Mouse (Mus musculus) forebrain, embryonic 10.5 days (tissue): ENCODE data around the gene Mxd3. TPM values are rescaled to one million over a fixed set of nuclear protein-coding genes. Genes with fewer than 3 reads are reported as not detected.

Experiments
- DNase-seq: peaks from one replicate; pipeline ENCODE4 v3.0.0-alpha.2; 2017; ENCODE audit warnings: low spot score; ENCODE audit errors: extremely low spot score
- H3K27ac ChIP-seq: fragments of 300-500 bp; sonication (generic); 2 replicates; pipeline ENCODE4 v1.5.1; 2016; ENCODE audit warnings: mild to moderate bottlenecking
- H3K27me3 ChIP-seq: fragments of 300-500 bp; sonication (generic); 2 replicates; pipeline ENCODE4 v1.6.1; 2016; ENCODE audit warnings: mild to moderate bottlenecking; ENCODE audit not compliant: poor library complexity, severe bottlenecking
- H3K36me3 ChIP-seq: fragments of 300-500 bp; sonication (generic); replicated peaks from 2 replicates; pipeline ENCODE4 v1.6.1; 2016; ENCODE audit warnings: mild to moderate bottlenecking, moderate library complexity
- H3K4me1 ChIP-seq: fragments of 300-500 bp; sonication (generic); 2 replicates; pipeline ENCODE4 v1.6.1; 2016
- H3K4me3 ChIP-seq: fragments of 300-500 bp; sonication (generic); 2 replicates; pipeline ENCODE4 v1.5.1; 2016; ENCODE audit warnings: mild to moderate bottlenecking, moderate library complexity
- H3K9me3 ChIP-seq: fragments of 300-500 bp; sonication (generic); 2 replicates; pipeline ENCODE4 v1.6.1; 2016; ENCODE audit warnings: mild to moderate bottlenecking, moderate library complexity
- WGBS: fragments of 180-500 bp; shearing (Covaris S2); methylation state at CpG from one replicate; pipeline ENCODE4 v1.1.7; 2016; 5-methylcytosine and 5-hydroxymethylcytosine counted together
- polyA plus RNA-seq: library from polyadenylated mRNA; unstranded; fragments of >200 nt; fragmentation: Nextera tagmentation; extraction: Ambion mirVana; gene quantifications from 2 replicates; pipeline ENCODE4 v1.2.1, GENCODE M21; 2016

Gene Mxd3
- 23.0 and 28.5 TPM in 2 replicates for polyA plus RNA-seq

GRCm38 (mm10) chr13:55329683-55330566, at the start of gene Mxd3:
Gene Mxd3, minus strand, starts transcription at chr13:55329823.
- WGBS, result under 1% methylated on average over 82 of the region's 82 CpGs
- peaks cover 17% of the 10 kb centered on the region for H3K27me3 ChIP-seq

GRCm38 (mm10) chr13:55378907-55379580, 49.4 kb upstream of the Mxd3 start:
- Histone ChIP-seq H3K9me3 (no peaks in the 10 kb centered on the region), H3K27ac (no peak overlapping the region), H3K4me1 (peaks cover 11% of the 10 kb centered on the region), H3K36me3 (no peaks in the 10 kb centered on the region), H3K4me3 (peak overlapping the region; percentile 35), H3K27me3 (peaks cover 88% of the 10 kb centered on the region)
- 5% methylated on average over 32 of the region's 32 CpGs for WGBS
- no peak for DNase-seq

More at GRCm38 (mm10) chr13:55329683-55330566, at the start of gene Mxd3:
- DNase-seq, result peak; percentile 92
- peaks cover 44% of the 10 kb centered on the region for H3K4me1 ChIP-seq
- H3K27ac ChIP-seq, result peak within 1 kb of the TSS; percentile 97
- H3K4me3 ChIP-seq, result peak within 1 kb of the TSS; percentile 78
- peaks cover 23% of the 10 kb centered on the region for H3K36me3 ChIP-seq
- H3K9me3 ChIP-seq, result no peaks in the 10 kb centered on the region

- WGBS, result 76% methylated on average over 2 of the region's 2 CpGs
- no peaks in the 10 kb centered on the region for H3K9me3 ChIP-seq
- H3K27me3 ChIP-seq, result peaks cover 77% of the 10 kb centered on the region
- peaks cover 11% of the 10 kb centered on the region for H3K4me1 ChIP-seq
- no peaks in the 10 kb centered on the region for H3K36me3 ChIP-seq
- H3K27ac ChIP-seq, result no peak overlapping the region
- no peak overlapping the region for H3K4me3 ChIP-seq
- DNase-seq, result no peak
These were observed 46.3 kb upstream of the Mxd3 start for GRCm38 (mm10) chr13:55375877-55376276.

GRCm38 (mm10) chr13:55374206-55374924, 44.7 kb upstream of the Mxd3 start:
- Histone ChIP-seq H3K27ac (no peak overlapping the region), H3K36me3 (no peaks in the 10 kb centered on the region), H3K4me1 (peaks cover 7% of the 10 kb centered on the region), H3K4me3 (no peak overlapping the region), H3K27me3 (peaks cover 62% of the 10 kb centered on the region), H3K9me3 (no peaks in the 10 kb centered on the region)
- WGBS, result 80% methylated on average over 6 of the region's 6 CpGs
- DNase-seq, result no peak

- DNase-seq, result no peak
These were observed 42.1 kb upstream of the Mxd3 start for GRCm38 (mm10) chr13:55371740-55372139.

GRCm38 (mm10) chr13:55371007-55371681, 41.5 kb upstream of the Mxd3 start:
- H3K4me1 ChIP-seq, result no peaks in the 10 kb centered on the region
- no peaks in the 10 kb centered on the region for H3K9me3 ChIP-seq
- H3K36me3 ChIP-seq, result no peaks in the 10 kb centered on the region
- H3K27me3 ChIP-seq, result peaks cover 34% of the 10 kb centered on the region
- H3K27ac ChIP-seq, result no peak overlapping the region
- no peak overlapping the region for H3K4me3 ChIP-seq
- WGBS, result 72% methylated on average over 8 of the region's 8 CpGs
- DNase-seq, result no peak

More at GRCm38 (mm10) chr13:55371740-55372139, 42.1 kb upstream of the Mxd3 start:
- Histone ChIP-seq H3K4me3 (no peak overlapping the region), H3K36me3 (no peaks in the 10 kb centered on the region), H3K4me1 (no peaks in the 10 kb centered on the region), H3K9me3 (no peaks in the 10 kb centered on the region), H3K27ac (no peak overlapping the region), H3K27me3 (peaks cover 38% of the 10 kb centered on the region)
- WGBS, result 67% methylated on average over 5 of the region's 5 CpGs

- DNase-seq, result no peak
- Histone ChIP-seq H3K4me1 (no peaks in the 10 kb centered on the region), H3K27me3 (peaks cover 25% of the 10 kb centered on the region), H3K36me3 (no peaks in the 10 kb centered on the region), H3K27ac (no peak overlapping the region), H3K4me3 (no peak overlapping the region), H3K9me3 (no peaks in the 10 kb centered on the region)
- 67% methylated on average over 3 of the region's 3 CpGs for WGBS
These were observed 40.6 kb upstream of the Mxd3 start for GRCm38 (mm10) chr13:55370234-55370633.

- H3K36me3 ChIP-seq, result no peaks in the 10 kb centered on the region
- H3K9me3 ChIP-seq, result no peaks in the 10 kb centered on the region
- H3K4me1 ChIP-seq, result no peaks in the 10 kb centered on the region
- no peak for DNase-seq
- H3K27me3 ChIP-seq, result peaks cover 21% of the 10 kb centered on the region
- no peak within 1 kb of the TSS for H3K4me3 ChIP-seq
- no peak within 1 kb of the TSS for H3K27ac ChIP-seq
- WGBS, result 70% methylated on average over 13 of the region's 13 CpGs
These were observed 40.0 kb upstream of the Mxd3 start, which contains the start of gene Rgs14 for GRCm38 (mm10) chr13:55369531-55370114. Gene Rgs14, plus strand, starts transcription at chr13:55369732.

- no peaks in the 10 kb centered on the region for H3K9me3 ChIP-seq
- peaks cover 9% of the 10 kb centered on the region for H3K27me3 ChIP-seq
- H3K27ac ChIP-seq, result no peak overlapping the region
- H3K4me3 ChIP-seq, result no peak overlapping the region
- 83% methylated on average over 7 of the region's 7 CpGs for WGBS
- no peaks in the 10 kb centered on the region for H3K4me1 ChIP-seq
- no peak for DNase-seq
- no peaks in the 10 kb centered on the region for H3K36me3 ChIP-seq
These were observed 38.8 kb upstream of the Mxd3 start for GRCm38 (mm10) chr13:55368401-55368800.

GRCm38 (mm10) chr13:55362453-55363060, 32.9 kb upstream of the Mxd3 start, which contains the start of gene Lman2:
Gene Lman2, minus strand, starts transcription at chr13:55362783.
- H3K4me3 ChIP-seq, result peak within 1 kb of the TSS; percentile 97
- peak; percentile 97 for DNase-seq
- no peaks in the 10 kb centered on the region for H3K27me3 ChIP-seq
- H3K9me3 ChIP-seq, result no peaks in the 10 kb centered on the region
- peaks cover 19% of the 10 kb centered on the region for H3K4me1 ChIP-seq
- peaks cover 37% of the 10 kb centered on the region for H3K36me3 ChIP-seq
- under 1% methylated on average over 35 of the region's 35 CpGs for WGBS
- peak within 1 kb of the TSS; percentile 95 for H3K27ac ChIP-seq

- Histone ChIP-seq H3K36me3 (peaks cover 42% of the 10 kb centered on the region), H3K4me1 (peaks cover 19% of the 10 kb centered on the region), H3K9me3 (no peaks in the 10 kb centered on the region), H3K4me3 (peak overlapping the region; percentile 97), H3K27me3 (no peaks in the 10 kb centered on the region), H3K27ac (peak overlapping the region; percentile 95)
- WGBS, result under 1% methylated on average over 32 of the region's 32 CpGs
- no peak for DNase-seq
These were observed 32.4 kb upstream of the Mxd3 start for GRCm38 (mm10) chr13:55361974-55362452.
